Mouse (Mus musculus) layer of hippocampus, adult 6 months (tissue): ENCODE measurements around the gene Nkd1. TPM values are rescaled to one million over a fixed set of nuclear protein-coding genes. Genes with fewer than 3 reads are reported as not detected.

ENCODE experiments used
- long read RNA-seq, 2 experiments: library from polyadenylated mRNA; unstranded; transcript quantifications; one replicate each; pipeline ENCODE4 v2.0.0; 2019 to 2020
- polyA plus RNA-seq: library from polyadenylated mRNA; unstranded; fragments of <200 nt; fragmentation: Nextera tagmentation; gene quantifications from 2 replicates; pipeline ENCODE4 v1.2.3, GENCODE M21; 2021

The Nkd1 gene
- 8.0 and 11.2 TPM in 2 replicates for polyA plus RNA-seq
- long read RNA-seq, experiment 1, transcript Nkd1-201 (10 exons, 3,035 nt) = major isoform, 8 of 13 reads
- long read RNA-seq, experiment 1, partial matches to known transcripts = 3 of 13 reads
- long read RNA-seq, experiment 1, other reads (novel, unspliced or antisense) = 2 of 13 reads
- long read RNA-seq, experiment 2, transcript Nkd1-201 (10 exons, 3,035 nt) = major isoform, 64 of 78 reads
- long read RNA-seq, experiment 2, partial matches to known transcripts = 9 of 78 reads
- long read RNA-seq, experiment 2, other reads (novel, unspliced or antisense) = 5 of 78 reads

GRCm38 (mm10) chr8:88520985-88521527 lies at the start of gene Nkd1:
TSS of gene Nkd1 (plus strand) at chr8:88521354.

GRCm38 (mm10) chr8:88635474-88636397 lies 114.6 kb downstream of the Nkd1 start, which contains the start of gene Snx20:
TSS of gene Snx20 (minus strand) at chr8:88636128.

Other genes with a start within 250 kb of the Nkd1 start
- gene Adcy7, start 249.0 kb upstream of the Nkd1 start, polyA plus RNA-seq = 0.35 and 0.38 TPM in 2 replicates
- 28.1 and 30.1 TPM in 2 replicates for gene Brd7, start 159.2 kb upstream of the Nkd1 start, polyA plus RNA-seq
- gene Snx20, start 114.8 kb downstream of the Nkd1 start, polyA plus RNA-seq = 0.59 and 1.1 TPM in 2 replicates
- gene Nod2, start 126.0 kb downstream of the Nkd1 start, polyA plus RNA-seq = 0.09 TPM in 1 of 2 replicates, not detected in the other
- gene Cyld, start 175.7 kb downstream of the Nkd1 start, polyA plus RNA-seq = 16.3 and 22.5 TPM in 2 replicates